Mouse (Mus musculus) activated CD4-positive, CD25-positive, alpha-beta regulatory T cell, adult 4 months (primary cell): Measurements from ENCODE around the gene Grid1. TPM values are rescaled to one million over a fixed set of nuclear protein-coding genes. Genes with fewer than 3 reads are reported as not detected.

Source experiments
- ATAC-seq: one replicate; pipeline ENCODE4 v1.8.0; 2017
- polyA plus RNA-seq, 2 experiments: library from polyadenylated mRNA; unstranded; fragments of 100-300 nt; shearing (Covaris generic); gene quantifications; one replicate each; pipeline ENCODE4 v1.2.1; 2017

Grid1 gene
- polyA plus RNA-seq = not detected

- ATAC-seq = no peak
These were observed at the start of gene Grid1 for GRCm38 (mm10) chr14:34819919-34820652. Grid1 (plus strand) TSS chr14:34820108.

GRCm38 (mm10) chr14:34770467-34770866 is 49.4 kb upstream of the Grid1 start:
- no peak for ATAC-seq

DNA sequence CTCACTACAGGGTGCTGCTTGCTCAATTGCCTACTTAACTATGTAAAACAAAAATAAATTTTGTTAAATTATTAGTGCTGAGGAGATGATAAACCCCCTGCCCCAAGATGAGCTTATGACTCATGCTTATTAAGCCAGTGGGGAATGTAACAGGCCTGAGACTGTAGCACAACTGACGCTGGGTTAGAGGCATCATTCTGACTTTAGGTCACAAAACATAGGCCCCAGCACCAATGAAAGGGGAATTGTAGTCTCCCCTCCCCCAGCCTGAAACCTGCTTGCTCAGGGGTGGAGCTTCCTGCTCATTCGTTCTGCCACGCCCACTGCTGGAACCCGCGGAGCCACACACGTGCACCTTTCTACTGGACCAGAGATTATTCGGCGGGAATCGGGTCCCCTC is 48.3 kb upstream of the Grid1 start:
- ATAC-seq = no peak

DNA sequence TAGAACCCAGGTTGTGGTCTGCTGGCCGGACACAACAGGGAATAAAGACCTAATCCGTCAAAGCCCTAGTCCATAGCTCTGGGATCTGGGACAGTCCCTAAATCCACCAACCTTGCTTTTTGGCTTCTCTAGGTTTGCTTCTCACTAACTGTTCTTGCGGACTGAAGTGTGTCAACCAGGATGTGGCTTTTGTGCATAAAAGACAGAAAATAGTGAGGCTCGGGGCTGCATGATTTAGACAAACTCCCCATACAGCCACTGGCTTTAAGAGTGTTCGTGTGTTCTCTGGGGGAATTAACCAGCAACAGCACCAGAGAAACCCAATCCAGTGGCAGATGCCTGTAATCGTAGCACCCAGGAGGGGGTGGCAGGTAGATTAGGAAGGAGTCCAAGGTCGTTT is 47.8 kb upstream of the Grid1 start:
- peak; percentile 53 for ATAC-seq

- ATAC-seq = no peak
These were observed 46.2 kb upstream of the Grid1 start for GRCm38 (mm10) chr14:34773681-34774080.

- ATAC-seq = no peak
These were observed 45.7 kb upstream of the Grid1 start for GRCm38 (mm10) chr14:34774231-34774630.

DNA sequence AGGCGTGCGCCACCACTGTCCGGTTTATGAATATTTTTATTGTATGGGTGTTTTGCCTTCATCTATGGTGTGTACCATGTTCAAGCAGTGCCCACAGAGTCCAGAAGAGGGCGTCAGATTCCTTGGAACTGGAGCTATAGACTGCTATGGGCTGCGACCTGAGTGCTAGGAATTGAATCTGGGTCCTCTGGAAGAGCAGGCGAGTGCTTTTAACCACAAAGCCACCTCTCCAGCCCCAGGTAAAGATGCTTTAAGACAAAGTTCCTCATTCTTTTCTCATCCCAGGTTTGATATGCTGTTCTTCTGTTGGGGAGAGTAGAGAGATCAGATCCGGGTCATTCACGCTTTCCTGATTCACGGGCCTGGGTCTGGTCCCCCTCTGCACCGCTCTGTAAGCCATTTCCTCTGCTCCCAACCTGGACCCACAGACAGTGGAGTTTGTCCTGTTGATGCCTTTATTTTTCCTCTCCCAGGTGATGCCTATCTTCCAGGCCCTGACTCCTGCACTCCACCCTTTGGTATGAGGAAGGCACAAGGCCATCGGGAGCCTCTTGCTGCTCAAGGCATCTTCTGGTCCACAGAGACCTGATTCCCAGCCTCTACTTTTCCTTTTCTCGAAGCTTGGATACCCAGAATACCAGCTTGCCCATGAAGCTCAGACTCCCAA is 43.1 kb upstream of the Grid1 start:
- no peak for ATAC-seq

- ATAC-seq = peak; percentile 90
These were observed 42.1 kb upstream of the Grid1 start for GRCm38 (mm10) chr14:34777810-34778209.

DNA sequence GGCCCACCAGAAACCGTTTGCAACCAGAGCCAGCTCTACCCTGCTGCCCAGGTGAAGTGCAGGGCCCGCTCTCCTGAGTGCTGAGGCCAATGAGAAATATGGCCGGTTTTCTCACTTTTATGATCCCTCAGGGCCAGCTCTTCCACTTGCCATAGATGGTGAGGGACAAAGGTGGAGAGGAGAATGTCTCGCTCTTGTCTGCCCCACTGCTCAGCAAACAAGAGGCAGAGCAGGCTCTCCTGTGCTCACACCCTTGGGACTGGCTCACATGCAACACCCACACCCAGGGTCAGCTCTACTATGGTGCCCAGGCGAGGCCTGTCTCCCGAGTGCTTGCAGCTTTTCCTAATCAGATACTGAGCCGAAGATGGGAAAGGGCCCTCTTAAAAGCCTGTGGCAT is 41.1 kb upstream of the Grid1 start:
- no peak for ATAC-seq

DNA sequence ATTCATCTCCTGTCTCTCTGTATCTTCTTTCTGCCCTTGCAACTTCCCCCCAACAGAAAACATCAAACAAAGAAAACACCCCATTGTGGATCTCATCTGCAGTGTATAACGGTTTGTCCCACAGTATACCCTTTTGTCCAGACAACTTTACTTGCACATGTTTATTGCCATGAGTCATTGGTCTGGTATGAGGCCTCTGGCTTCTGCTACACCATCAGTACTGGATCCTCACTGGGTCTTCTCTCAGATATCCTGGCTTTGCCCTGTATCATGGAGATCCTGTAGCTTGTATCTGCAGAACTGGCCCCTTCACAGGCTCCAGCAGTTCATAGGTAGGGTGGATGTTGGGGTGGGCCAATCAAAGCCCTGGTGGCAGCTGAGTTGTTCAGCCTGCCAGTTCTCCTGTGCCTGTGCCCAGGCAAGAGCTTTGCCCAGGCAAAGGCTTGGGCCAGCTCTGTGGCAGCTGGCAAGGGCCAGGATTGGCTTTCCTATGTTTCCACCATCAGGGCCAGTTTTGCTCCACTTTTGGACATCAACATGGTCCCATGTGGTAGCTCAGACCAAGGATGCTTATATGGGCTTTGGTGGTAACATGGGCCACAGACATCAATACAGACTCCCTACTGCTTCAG is 26.4 kb upstream of the Grid1 start:
- ATAC-seq = no peak

DNA sequence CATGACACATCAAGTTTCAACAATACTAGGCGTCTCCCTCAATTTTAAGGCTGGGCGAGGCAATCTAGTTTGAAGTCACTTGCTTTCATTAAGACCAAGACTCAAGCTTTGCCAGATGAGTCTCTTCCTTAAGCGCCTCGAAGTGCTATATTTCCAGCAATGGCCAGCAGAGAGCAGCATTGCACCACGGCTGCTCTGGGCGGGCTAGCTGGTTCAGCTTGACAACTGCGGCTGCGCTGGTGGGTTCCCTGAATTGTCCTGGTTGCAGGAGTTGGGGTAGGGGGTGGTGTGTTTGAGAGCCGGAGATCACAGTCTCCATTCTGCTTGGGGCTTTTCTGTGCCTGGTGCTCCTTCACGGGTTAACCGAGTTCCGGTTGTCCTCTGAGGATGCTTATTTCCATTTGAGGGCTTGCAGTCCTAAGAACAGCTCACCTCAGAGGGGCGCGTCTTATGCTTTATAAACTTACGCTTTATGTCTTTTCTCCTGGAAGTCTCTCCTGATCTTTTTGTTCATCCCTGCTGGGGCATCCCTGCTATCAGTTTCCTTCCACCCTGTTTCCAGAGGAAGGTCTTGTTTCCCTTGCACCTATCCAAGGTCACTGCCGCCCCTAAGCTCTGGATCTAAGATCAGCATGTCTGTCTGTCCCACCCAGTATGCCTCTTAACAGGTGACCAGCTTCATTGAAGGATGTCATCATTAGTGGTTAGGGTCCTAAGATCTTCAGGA is 9.0 kb upstream of the Grid1 start:
- no peak for ATAC-seq

GRCm38 (mm10) chr14:34811490-34811808 is 8.5 kb upstream of the Grid1 start:
- ATAC-seq = no peak

DNA sequence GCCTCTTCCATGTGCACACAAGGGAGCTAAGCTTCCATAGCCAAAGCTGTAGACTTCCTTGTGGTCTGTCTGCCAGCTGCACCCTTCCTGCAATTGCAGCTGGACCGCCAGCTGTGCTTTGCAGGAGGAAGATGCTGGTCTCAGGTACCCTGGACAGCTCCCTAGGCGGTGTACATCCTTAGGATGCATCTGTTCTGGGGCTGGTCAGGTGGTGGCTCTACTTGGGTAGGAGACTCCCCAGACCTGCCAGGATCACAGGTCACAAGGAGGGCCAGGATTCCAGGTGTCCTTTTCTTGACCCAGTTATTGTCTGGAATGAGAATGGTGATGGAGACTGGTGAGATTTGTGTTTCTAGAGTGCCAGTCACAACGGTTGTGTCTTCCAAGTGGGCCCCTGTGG is 3.6 kb upstream of the Grid1 start:
- ATAC-seq = no peak

- ATAC-seq = no peak
These were observed 1.4 kb upstream of the Grid1 start for GRCm38 (mm10) chr14:34818387-34818980.

DNA sequence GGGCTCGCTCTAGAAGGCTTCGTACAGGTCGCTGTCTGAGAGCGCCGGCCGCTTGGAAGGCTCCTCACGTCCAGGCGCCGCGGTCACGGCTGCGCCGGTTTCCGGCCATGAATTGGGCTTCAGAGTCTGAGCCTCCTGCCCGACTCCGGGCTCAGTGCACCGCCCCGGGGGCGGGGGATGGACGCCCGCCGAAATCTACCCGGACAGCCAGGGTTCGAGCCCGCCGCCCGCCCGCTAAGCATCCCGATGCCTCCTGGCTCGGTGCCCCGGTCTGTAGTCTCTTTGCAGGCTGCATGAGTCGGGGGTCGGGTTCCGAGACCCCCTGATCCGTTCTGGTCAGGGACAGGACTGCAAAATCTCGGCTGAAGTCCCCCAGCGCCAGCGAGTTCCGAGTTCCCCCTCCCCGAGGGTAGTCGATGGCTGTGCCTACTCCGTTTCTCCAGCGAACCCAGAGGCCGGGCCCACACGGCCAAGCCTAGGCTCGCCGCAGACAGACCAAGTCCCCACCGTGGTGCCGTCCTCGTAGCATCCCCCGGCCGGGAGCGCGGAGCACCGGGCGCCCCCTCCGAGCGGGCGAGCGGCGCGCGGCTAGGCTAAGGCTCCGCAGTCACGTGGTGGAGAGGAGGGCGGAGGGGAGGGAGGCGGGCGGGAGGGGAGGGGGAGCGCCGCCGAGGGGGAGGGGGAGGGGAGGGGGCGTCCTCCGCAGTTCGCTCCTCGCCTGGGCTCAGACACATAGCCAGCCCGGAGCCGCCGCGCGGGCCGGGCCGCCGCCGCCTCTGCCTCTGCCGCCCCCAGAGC is 588 bp upstream of the Grid1 start:
- no peak for ATAC-seq

- ATAC-seq = no peak
These were observed 721 bp downstream of the Grid1 start for GRCm38 (mm10) chr14:34820653-34821005.

GRCm38 (mm10) chr14:34821131-34821790 is 1.4 kb downstream of the Grid1 start:
- ATAC-seq = no peak

DNA sequence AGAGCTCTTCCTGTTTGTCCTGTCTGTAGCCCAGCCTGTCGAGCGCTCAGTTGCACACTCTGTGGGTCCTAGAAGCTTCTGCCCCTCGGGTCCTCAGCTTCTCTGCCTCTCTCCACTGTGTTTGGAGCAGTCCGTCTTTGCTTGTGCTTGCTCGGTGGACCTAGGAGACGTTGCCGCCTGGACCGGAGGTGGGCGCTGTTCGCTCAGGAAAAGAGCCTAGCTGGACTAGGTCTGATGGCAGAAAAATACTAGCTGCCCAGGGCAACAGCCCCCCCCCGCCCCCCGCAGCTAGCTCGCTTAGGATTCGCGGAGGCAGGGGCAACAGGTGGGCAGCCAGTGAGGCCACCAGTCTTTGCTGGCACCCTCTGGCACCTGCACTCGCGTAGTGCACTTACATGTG is 3.2 kb downstream of the Grid1 start:
- no peak for ATAC-seq

DNA sequence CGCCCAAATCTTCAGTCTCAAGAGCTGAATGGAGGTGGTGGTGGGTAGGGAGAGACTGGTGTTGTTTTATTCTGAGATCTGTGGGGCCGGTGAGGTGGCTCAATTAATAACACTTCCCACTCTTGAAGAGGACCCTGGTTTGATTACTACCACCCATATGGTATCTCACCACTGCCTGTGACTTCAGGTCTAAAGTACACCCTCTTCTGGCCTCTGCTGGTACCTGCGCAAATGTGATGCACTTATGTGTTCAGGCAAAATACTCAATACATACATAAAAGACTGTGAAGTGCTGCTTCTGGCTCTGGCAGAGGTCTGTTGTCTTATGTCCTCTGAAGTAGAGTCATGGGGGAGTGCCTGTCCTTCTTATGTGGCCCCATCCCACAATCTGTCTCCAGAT is 4.3 kb downstream of the Grid1 start:
- no peak for ATAC-seq

DNA sequence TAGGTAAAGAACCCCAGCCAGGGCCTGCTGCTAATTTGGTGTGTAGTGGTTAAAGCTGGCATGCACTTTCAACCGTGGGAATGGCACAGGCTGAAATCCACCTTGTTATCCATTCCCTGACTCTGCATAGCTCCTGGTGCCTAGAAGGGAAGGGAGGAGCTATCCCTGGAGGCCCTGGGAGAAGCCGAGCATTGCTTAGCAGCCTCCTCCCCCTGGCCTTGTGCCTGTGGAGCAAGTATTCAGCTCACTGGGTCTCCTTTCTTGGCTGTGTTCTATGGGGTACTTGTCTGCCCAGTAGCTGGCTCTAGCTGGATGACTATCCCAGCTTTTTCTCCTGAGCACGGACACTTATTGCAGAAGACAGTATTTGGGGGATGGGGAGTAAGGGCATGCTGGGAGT is 6.0 kb downstream of the Grid1 start:
- no peak for ATAC-seq

DNA sequence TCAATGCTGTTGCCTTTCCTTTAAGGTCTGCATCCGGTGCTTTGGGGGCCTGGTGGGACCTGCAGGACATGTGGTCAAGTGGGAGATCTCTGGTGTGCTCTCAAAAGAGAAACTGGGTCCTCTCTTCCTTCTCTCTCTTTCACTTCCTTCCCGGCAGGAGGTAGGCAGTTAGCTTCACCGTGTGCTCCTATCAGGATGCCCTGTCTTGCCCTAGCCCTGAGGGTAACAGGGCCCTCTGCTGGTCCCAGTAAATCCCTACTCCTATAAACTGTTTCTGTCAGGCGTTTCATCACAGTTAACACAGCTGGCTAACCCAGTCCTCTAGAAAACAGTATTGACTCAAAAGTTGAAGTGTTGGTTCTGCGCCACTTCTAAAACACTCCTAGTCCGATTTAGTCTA is 9.9 kb downstream of the Grid1 start:
- ATAC-seq = no peak

DNA sequence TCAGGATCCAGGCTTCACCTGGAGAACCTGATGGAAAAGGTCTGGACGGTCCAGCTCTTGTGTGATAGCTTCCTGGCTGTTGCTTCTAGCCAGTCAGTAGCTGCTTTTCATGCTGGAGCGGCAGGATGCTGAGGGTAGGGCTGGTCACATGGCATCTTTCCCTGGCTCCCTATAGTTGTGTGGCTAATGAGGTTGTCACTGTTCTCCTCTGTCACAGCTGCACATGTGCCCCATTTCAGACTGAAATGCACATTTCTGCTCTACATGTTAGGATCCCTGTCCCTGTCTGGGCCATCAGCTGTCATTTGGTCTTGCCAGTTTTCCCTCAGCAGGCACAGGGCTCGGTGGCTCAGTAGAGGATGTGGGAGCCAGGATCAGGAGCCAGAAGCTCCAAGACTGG is 17.2 kb downstream of the Grid1 start:
- ATAC-seq = no peak
